Mouse (Mus musculus) erythroblast, embryonic 14.5 days (primary cell): ENCODE data around the gene Wbp11. TPM values are rescaled to one million over a fixed set of nuclear protein-coding genes. Genes with fewer than 3 reads are reported as not detected.

Experiments
- H3K27me3 ChIP-seq: 2 replicates; pipeline ENCODE4 v1.6.1; 2012; ENCODE audit warnings: inconsistent platforms; ENCODE audit not compliant: control insufficient read depth
- H3K36me3 ChIP-seq: 2 replicates; pipeline ENCODE4 v1.6.1; 2012; ENCODE audit warnings: mild to moderate bottlenecking, inconsistent platforms; ENCODE audit not compliant: control insufficient read depth
- H3K4me1 ChIP-seq: 2 replicates; pipeline ENCODE4 v1.6.1; 2012; ENCODE audit warnings: inconsistent platforms; ENCODE audit not compliant: control insufficient read depth
- H3K4me3 ChIP-seq: replicated peaks from 2 replicates; pipeline ENCODE3; 2012; ENCODE audit warnings: moderate library complexity, mild to moderate bottlenecking, inconsistent platforms
- H3K9me3 ChIP-seq: 2 replicates; pipeline ENCODE4 v1.6.1; 2012; ENCODE audit warnings: low read length, inconsistent platforms, mixed read lengths; ENCODE audit not compliant: control insufficient read depth
- GATA1 ChIP-seq: IDR thresholded peaks from 2 replicates; pipeline ENCODE4 v1.6.1; 2012; ENCODE audit warnings: low read length, inconsistent platforms, mixed read lengths
- TAL1 ChIP-seq: IDR thresholded peaks from 3 replicates; pipeline ENCODE4 v1.6.1; 2012; ENCODE audit warnings: low read length, inconsistent platforms, mixed read lengths
- polyA plus RNA-seq: library from polyadenylated mRNA; stranded (reverse); fragments of >175 nt; gene quantifications from 2 replicates; pipeline ENCODE4 v1.2.3, GENCODE M21; 2012

Gene Wbp11
- polyA plus RNA-seq, result 28.6 and 29.6 TPM in 2 replicates

GRCm38 (mm10) chr6:136827881-136828561 is at the start of gene Wbp11:
Gene Wbp11, minus strand, starts transcription at chr6:136828233.
- TF ChIP-seq GATA1, result no peak
- no peak for TF ChIP-seq TAL1
- no peaks in the 10 kb centered on the region for H3K9me3 ChIP-seq
- H3K36me3 ChIP-seq, result peaks cover 27% of the 10 kb centered on the region
- peaks cover 22% of the 10 kb centered on the region for H3K4me1 ChIP-seq
- peaks cover 17% of the 10 kb centered on the region for H3K27me3 ChIP-seq
- peak within 1 kb of the TSS; percentile 91 for H3K4me3 ChIP-seq

- TF ChIP-seq GATA1 (no peak), TAL1 (no peak)
- H3K36me3 ChIP-seq, result no peaks in the 10 kb centered on the region
Measured at GRCm38 (mm10) chr6:136875670-136876069, 47.6 kb upstream of the Wbp11 start, which contains the start of gene Mgp. Gene Mgp, minus strand, starts transcription at chr6:136875823.

GRCm38 (mm10) chr6:136874599-136874998 is 46.6 kb upstream of the Wbp11 start:
- H3K4me3 ChIP-seq, result no peak overlapping the region
- no peaks in the 10 kb centered on the region for H3K36me3 ChIP-seq
- H3K9me3 ChIP-seq, result no peaks in the 10 kb centered on the region
- H3K27me3 ChIP-seq, result no peaks in the 10 kb centered on the region
- no peak for TF ChIP-seq TAL1
- H3K4me1 ChIP-seq, result no peaks in the 10 kb centered on the region

More at GRCm38 (mm10) chr6:136875670-136876069, 47.6 kb upstream of the Wbp11 start, which contains the start of gene Mgp:
- H3K4me1 ChIP-seq, result no peaks in the 10 kb centered on the region
- H3K9me3 ChIP-seq, result no peaks in the 10 kb centered on the region
- H3K4me3 ChIP-seq, result no peak within 1 kb of the TSS
- no peaks in the 10 kb centered on the region for H3K27me3 ChIP-seq

GRCm38 (mm10) chr6:136868921-136869320 is 40.9 kb upstream of the Wbp11 start:
- Histone ChIP-seq H3K9me3 (no peaks in the 10 kb centered on the region), H3K27me3 (no peaks in the 10 kb centered on the region), H3K4me3 (no peak overlapping the region), H3K36me3 (no peaks in the 10 kb centered on the region), H3K4me1 (no peaks in the 10 kb centered on the region)
- no peak for TF ChIP-seq GATA1
- no peak for TF ChIP-seq TAL1

- Histone ChIP-seq H3K4me3 (no peak overlapping the region), H3K9me3 (no peaks in the 10 kb centered on the region), H3K4me1 (peaks cover 2% of the 10 kb centered on the region), H3K27me3 (no peaks in the 10 kb centered on the region), H3K36me3 (no peaks in the 10 kb centered on the region)
- no peak for TF ChIP-seq TAL1
- TF ChIP-seq GATA1, result no peak
Measured at GRCm38 (mm10) chr6:136866150-136866549, 38.1 kb upstream of the Wbp11 start.

- Histone ChIP-seq H3K4me3 (no peak overlapping the region), H3K4me1 (peaks cover 10% of the 10 kb centered on the region), H3K36me3 (no peaks in the 10 kb centered on the region), H3K9me3 (no peaks in the 10 kb centered on the region), H3K27me3 (no peaks in the 10 kb centered on the region)
- TF ChIP-seq TAL1 (no peak), GATA1 (no peak)
Measured at GRCm38 (mm10) chr6:136865360-136865759, 37.3 kb upstream of the Wbp11 start.

GRCm38 (mm10) chr6:136861020-136861419 is 33.0 kb upstream of the Wbp11 start:
- Histone ChIP-seq H3K4me3 (no peak overlapping the region), H3K36me3 (peaks cover 3% of the 10 kb centered on the region), H3K4me1 (peaks cover 40% of the 10 kb centered on the region), H3K27me3 (no peaks in the 10 kb centered on the region), H3K9me3 (no peaks in the 10 kb centered on the region)
- TF ChIP-seq GATA1 (no peak), TAL1 (no peak)

GRCm38 (mm10) chr6:136858420-136858819 is 30.4 kb upstream of the Wbp11 start:
- peaks cover 29% of the 10 kb centered on the region for H3K36me3 ChIP-seq
- H3K4me3 ChIP-seq, result peak overlapping the region; percentile 70
- peaks cover 64% of the 10 kb centered on the region for H3K4me1 ChIP-seq
- TF ChIP-seq GATA1 (no peak), TAL1 (no peak)
- H3K27me3 ChIP-seq, result no peaks in the 10 kb centered on the region
- H3K9me3 ChIP-seq, result no peaks in the 10 kb centered on the region

GRCm38 (mm10) chr6:136857873-136858260 is 29.8 kb upstream of the Wbp11 start:
- peaks cover 68% of the 10 kb centered on the region for H3K4me1 ChIP-seq
- H3K4me3 ChIP-seq, result peak overlapping the region; percentile 70
- TF ChIP-seq TAL1 (no peak), GATA1 (no peak)
- peaks cover 35% of the 10 kb centered on the region for H3K36me3 ChIP-seq
- no peaks in the 10 kb centered on the region for H3K9me3 ChIP-seq
- no peaks in the 10 kb centered on the region for H3K27me3 ChIP-seq
